Mouse (Mus musculus) cerebellum, adult 9-10 months (tissue): Measurements from ENCODE around the gene Tomm20.
A peak's percentile ranks its signal among the peaks of the same experiment; 100 is the strongest.
"Not testable (repeated sequence)": the region's sequence is repeated elsewhere in the genome, so short reads cannot be mapped to it uniquely, and the experiment has no call there.

Source experiments
- DNase-seq: peaks from one replicate; pipeline ENCODE4 v3.0.0; 2022

Tomm20 gene

GRCm38 (mm10) chr8:126917179-126917905 lies 28.3 kb downstream of the Tomm20 start:
- no peak for DNase-seq

GRCm38 (mm10) chr8:126916611-126917010 lies 29.0 kb downstream of the Tomm20 start:
- no peak for DNase-seq

- no peak for DNase-seq
Observed at GRCm38 (mm10) chr8:126914609-126915375, 30.9 kb downstream of the Tomm20 start.

- DNase-seq = not testable (repeated sequence)
Observed at GRCm38 (mm10) chr8:126914107-126914490, 31.5 kb downstream of the Tomm20 start.

- peak; percentile 68 for DNase-seq
Observed at GRCm38 (mm10) chr8:126913241-126914106, 32.2 kb downstream of the Tomm20 start.

GRCm38 (mm10) chr8:126909371-126909802 lies 36.3 kb downstream of the Tomm20 start:
- DNase-seq = no peak

- DNase-seq = no peak
Observed at GRCm38 (mm10) chr8:126908805-126909204, 36.8 kb downstream of the Tomm20 start.

GRCm38 (mm10) chr8:126907968-126908367 lies 37.7 kb downstream of the Tomm20 start:
- DNase-seq = no peak

GRCm38 (mm10) chr8:126907374-126907773 lies 38.3 kb downstream of the Tomm20 start:
- DNase-seq = no peak

GRCm38 (mm10) chr8:126905387-126905786 lies 40.3 kb downstream of the Tomm20 start:
- DNase-seq = no peak

GRCm38 (mm10) chr8:126903927-126904326 lies 41.7 kb downstream of the Tomm20 start:
- no peak for DNase-seq

- DNase-seq = no peak
Observed at GRCm38 (mm10) chr8:126903224-126903895, 42.3 kb downstream of the Tomm20 start.

- no peak for DNase-seq
Observed at GRCm38 (mm10) chr8:126901612-126902011, 44.0 kb downstream of the Tomm20 start.

- no peak for DNase-seq
Observed at GRCm38 (mm10) chr8:126901049-126901448, 44.6 kb downstream of the Tomm20 start.

GRCm38 (mm10) chr8:126895133-126895532 lies 50.5 kb downstream of the Tomm20 start:
- DNase-seq = no peak

- no peak for DNase-seq
Observed at GRCm38 (mm10) chr8:126887639-126888006, 58.0 kb downstream of the Tomm20 start.

GRCm38 (mm10) chr8:126886741-126887638 lies 58.7 kb downstream of the Tomm20 start:
- no peak for DNase-seq

- DNase-seq = no peak
Observed at GRCm38 (mm10) chr8:126885554-126886485, 59.8 kb downstream of the Tomm20 start.

- DNase-seq = peak; percentile 30
Observed at GRCm38 (mm10) chr8:126884202-126884926, 61.3 kb downstream of the Tomm20 start.

GRCm38 (mm10) chr8:126883752-126884151 lies 61.9 kb downstream of the Tomm20 start:
- DNase-seq = no peak
